Mouse (Mus musculus): ENCODE results near the gene Pa2g4.
"Not testable (repeated sequence)": the region's sequence is repeated elsewhere in the genome, so short reads cannot be mapped to it uniquely, and the experiment has no call there.

Pa2g4 gene

DNA sequence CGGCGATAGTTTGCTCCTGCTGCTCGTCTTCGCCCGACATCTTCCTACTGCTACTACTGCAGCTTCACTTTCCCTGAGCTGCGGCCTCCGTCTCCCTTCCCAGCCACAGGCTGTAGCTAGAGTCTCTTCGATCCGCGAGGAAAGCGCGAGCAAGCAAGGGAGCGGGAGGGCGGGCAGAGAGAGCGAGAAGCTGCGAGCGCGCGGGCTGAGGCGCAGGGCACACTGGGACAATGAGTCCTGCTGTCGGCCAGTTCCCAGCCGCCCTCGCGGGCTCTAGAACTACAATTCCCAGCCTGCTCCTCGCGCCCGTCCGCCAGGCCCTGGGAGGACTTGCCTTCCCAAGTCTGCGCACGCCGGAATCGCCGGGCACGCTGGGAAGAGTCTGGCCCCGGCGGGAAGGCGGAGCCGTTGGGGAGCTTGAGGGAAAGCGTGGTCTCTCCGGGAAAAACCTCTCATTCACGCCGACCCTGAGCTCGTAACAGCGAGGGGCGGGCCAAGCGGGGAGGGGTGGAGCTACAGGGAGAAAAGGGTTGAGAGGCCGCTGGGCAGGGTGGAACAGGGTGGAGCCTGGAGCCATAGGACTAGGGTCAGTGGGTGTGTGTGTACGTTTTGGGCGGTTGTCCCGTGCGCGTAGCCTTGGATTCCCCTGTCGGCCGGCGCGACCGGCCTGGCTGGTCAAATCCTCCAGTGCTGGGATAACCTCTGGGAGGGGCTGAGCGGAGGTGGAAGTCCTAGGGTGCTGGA, at the start of gene Pa2g4:
Gene Pa2g4, minus strand, starts transcription at position 200 of the 744 bp plus-strand sequence.
- peak; percentile 96 for DNase-seq (ENCODE audit: low spot score)

DNA sequence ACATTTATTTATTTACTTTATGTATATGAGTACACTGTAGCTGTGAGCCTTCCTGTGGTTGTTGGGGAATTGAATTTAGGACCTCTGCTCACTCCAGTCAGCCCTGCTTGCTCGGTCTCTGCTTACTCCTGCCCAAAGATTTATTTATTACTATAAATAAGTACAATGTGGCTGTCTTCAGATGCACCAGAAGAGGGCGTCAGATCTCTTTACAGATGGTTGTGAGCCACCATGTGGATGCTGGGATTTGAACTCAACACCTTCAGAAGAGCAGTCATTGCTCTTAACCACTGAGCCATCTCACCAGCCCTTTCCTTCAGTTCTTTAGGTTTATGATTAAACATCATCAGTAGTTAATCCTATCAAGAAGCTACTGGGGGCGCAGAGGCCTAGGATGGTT, 49.1 kb upstream of the Pa2g4 start:
- no peak for DNase-seq (ENCODE audit: low spot score)

DNA sequence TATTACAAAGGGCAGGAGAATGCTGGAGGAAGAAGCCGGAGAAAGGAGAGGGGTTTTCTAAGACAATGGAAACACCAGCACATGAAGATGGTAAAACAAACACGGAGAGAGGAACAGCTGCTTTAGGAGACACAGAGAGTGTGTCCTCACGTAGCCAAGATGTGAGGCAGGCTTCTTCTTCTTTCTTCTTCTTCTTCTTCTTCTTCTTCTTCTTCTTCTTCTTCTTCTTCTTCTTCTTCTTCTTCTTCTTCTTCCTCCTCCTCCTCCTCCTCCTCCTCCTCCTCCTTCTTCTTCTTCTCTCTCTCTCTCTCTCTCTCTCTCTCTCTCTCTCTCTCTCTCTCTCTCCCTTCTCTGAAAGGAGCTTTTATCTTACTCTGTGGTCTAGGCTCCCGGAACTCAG, 48.0 kb upstream of the Pa2g4 start:
- not testable (repeated sequence) for DNase-seq (ENCODE audit: low spot score)

DNA sequence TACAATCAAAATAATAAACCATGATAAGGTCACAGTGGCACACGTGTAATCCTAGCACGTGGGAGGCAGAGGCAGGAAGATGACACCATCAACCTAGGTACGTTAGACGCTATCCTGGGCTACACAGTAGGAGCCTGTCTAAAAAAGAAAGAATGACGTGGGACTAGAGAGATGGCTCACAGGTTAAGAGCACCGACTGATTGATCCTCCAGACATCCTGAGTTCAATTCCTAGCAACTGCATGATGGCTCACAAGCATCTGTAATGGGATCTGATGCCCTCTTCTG, 47.3 kb upstream of the Pa2g4 start:
- no peak for DNase-seq (ENCODE audit: low spot score)

DNA sequence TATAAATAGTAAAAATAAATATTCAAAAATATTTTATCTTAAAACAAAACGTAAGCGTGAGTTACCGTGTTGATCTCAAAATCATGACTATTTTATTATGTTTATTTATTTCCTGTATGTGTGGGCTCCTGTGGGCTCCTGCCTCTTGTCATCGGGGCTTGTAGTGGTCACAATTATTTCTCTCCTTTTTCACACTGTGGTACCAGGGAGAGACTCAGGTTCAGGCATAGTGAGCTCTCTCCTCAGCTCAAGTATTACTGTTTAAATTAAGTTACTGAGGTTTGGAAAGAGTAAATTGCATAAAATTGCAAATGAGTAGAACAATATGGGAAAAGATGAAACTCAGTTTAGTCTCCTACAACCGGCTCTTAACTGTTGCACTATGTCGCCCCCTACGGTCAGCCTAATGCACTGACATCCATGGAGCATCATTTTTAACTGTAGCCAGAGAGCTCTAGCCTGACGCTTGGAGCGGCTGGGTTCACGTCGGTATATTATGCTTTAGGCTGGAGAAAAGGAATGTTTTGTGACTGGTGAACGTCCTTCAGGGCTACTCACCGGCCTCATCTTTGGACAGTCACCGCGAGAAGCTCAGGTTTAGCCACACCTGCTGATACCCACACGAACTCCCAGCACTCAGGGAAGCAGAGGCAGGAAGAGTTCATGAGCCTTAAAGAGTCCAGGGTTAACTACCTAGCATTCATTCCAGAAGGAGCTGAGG, 46.8 kb upstream of the Pa2g4 start:
- peak; percentile 87 for DNase-seq (ENCODE audit: low spot score)

DNA sequence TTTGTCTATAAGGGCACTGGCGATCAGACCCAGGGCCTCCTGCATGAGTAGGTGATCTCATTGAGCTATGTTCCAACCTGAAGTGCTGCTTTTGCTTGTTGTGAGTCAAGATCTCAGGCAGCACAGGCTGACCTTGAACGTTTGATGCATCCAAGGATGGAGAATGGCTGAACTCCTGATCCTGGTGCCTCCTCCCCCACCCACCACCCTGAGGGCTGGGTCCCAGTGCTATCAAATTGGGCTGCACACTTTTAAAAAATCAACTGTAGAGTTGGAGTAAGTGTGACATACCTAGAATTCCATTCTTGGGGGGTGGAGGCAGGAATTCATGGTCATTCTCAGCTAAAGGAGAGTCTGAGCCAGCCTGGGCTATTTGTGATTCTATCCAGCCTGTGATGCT, 40.7 kb upstream of the Pa2g4 start:
- no peak for DNase-seq (ENCODE audit: low spot score)

DNA sequence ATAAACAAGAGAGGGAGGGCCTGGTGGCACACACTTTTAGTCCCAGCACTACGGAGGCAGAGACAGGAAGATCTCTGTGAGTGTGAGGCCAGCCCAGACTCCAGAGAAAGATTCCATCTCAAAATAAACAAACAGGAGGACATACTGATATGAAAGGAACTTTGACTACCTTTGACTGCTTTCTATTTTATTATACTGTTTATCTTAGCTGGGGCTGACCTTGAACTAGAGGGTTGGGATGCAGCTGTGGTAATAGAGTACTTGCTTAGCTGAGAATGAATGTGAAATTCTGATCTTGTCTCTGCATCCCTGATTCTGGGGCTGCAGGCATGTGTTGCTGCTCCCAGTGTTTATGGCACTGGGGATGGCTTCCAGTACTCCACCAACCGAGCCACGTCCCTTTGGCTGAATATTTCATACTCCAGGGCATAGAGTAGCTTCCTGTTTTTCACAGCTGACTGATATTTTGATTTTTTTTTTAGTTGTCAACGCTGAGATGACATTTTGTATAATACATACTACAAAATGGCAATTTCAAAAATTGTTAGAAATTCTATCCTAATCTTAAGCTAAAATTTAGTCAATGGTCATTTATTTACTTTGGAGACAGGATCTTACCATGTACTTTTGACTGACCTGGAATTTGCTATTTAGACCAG, 36.8 kb upstream of the Pa2g4 start:
- DNase-seq (ENCODE audit: low spot score) = no peak

DNA sequence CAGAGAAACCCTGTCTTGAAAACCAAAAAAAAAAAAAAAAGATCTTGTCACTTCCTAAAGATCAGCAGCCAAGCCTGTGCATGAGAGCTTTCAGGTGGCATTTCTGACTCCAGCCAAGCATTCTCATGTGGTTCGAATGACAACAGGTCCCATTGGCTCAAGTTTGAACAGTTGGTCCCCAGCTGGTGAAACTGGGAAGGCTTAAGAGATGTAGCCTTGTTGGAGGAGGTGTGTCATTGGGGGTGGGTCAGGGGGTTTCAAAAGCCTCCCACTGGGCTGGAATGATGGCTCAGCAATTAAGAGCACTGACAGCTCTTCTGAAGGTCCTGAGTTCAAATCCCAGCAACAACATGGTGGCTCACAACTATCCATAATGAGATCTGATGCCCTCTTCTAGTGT, 35.7 kb upstream of the Pa2g4 start:
- DNase-seq (ENCODE audit: low spot score) = no peak

DNA sequence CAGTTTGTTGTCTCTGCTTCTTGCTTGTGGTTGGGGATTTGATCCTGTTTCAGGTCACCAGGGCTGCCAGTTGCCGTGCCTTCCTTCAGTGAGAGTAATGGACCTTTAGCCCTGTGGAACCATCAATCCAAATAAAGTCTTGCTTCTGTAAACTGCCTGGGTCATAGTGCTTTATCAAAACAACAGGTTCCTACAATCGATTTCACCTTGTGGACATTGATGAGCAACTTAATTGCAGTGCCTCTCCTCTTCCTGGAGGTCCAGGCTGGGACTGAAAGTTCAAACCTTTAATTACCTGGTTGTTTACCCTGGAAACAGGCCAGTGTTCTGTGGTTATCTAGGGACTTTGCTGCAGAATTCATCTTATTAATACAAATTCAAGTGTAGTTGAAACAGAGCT, 32.7 kb upstream of the Pa2g4 start:
- DNase-seq (ENCODE audit: low spot score) = no peak

DNA sequence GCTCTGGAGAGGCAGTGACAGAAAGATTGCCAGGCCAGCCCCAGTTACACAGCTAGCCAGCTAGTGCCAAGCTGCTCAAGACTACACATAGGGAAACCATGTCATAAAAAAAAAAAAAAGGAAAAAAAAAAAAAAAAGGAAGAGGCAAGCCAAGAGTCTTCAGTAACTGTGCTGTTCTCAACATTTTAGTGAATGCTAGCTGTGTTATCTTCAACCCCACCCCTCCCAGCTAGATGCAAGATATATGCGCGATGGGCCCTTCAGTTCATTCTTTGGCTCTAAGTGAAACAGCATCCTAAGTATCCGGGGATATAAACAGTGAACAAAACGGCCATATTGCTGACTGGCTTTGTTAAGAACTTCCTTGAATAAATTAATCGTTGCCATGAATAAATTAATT, 27.0 kb upstream of the Pa2g4 start:
- no peak for DNase-seq (ENCODE audit: low spot score)

DNA sequence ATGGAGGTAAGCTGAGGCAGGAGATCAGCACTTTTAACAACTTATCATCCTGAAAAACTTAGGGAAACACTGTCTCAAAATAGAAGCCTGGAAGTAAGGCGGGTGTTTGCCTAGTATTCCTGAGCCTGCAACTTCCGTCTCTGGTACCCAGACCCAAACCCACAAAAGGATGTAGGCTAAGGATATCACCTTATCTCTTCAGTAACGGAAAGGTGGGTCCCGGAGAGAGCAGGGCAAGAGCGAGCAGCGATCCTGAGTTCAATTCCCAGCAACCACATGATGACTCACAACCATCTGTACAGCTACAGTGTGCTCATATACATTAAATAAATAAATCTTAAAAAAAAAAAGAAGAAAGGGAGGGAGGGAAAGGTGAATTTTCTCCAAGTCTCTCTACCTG, 25.6 kb upstream of the Pa2g4 start:
- DNase-seq (ENCODE audit: low spot score) = no peak

DNA sequence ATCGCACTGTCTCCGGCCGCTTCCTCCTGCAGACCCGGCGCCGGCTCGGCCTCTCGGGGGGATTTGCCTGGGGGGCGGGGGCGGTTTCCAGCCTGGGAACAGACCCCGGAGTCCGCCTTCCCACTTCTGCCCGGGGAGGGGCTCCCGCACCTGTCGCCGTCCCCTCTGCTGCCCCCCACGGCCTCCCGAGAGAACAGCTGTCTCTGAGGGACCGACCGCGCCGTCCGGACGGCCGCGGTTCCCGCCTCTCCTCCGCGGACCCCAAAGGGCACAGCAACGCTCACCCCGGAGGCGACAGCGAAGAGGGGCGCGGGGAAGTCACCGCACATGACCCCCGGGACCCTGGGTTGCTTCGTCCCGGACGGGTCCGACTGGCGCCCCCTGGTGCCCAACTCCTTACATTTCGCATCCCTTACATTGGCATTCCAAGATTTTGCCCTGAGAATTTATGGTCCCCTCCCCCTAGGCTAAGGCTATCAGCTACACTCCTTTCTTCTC, 24.5 kb upstream of the Pa2g4 start:
- peak; percentile 84 for DNase-seq (ENCODE audit: low spot score)

DNA sequence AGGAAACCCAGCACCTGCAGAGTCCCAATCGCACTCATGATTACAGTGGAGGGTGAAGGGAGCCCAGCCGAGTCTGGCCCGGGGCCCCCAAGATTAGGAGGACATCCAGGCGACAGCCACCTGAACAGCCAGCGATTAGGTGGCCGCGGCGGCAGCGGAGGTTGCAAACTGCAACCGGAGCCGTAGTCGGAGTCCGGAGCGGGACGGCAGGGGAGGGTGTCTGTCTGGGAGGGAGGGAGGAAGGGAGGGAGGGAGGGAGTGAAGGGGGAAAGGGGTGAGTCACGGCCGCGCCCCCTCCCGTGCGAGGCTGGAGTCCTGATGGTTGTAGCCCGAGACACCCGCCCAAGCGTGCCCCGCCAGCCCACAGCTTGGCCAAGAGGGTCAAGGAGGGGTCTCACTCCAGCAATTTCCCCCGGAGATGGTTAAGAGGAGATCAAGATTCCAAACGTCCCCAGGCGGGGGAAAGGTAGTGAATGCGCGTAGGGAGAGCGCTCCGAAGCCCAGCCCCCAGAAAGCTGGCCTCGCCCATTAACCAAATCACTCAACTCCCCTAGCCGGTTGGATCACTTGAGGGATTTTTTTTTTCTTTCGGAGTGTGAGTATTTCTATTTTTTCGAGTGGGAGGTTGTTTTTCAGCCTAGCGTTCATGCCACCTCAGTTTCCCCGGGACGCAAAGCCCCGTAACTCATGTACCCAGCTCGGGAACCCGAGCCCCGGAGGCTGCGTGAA, 23.8 kb upstream of the Pa2g4 start, which contains the start of gene Erbb3:
Gene Erbb3, minus strand, starts transcription at position 189 of the 729 bp plus-strand sequence.
- peak; percentile 71 for DNase-seq (ENCODE audit: low spot score)

DNA sequence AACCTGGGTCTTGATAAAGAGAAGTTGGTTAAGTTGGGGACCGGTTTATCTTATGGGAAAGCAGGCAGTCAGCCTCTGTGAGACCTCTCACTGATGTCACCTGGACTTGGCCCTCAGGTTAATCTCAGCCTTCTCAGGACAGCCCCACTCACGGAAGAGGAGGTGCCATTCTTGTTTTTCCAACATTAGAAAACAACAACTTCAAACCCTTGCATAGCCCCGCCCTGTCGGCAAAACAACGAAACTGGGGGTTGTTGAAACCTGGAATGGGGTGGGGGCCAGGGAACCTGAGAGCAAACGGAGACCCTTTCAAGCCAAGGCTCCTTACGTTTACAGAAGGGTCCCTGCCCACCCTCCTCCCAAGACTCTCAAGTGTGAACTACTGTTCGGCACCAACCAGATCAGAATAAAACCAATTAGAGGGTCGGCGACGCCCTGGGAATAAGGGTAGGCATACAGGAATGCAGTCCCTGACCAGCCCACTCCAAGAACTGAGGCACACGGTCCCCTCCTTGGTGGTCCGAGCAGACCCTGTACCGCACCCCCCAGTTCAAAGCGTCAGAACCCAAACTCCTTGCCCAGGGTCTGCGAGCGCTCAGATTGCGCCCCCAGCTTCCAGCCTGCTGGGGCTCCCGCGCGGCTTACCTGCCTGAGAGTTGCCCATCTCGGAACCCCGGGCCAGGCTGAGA, 23.1 kb upstream of the Pa2g4 start:
- no peak for DNase-seq (ENCODE audit: low spot score)

DNA sequence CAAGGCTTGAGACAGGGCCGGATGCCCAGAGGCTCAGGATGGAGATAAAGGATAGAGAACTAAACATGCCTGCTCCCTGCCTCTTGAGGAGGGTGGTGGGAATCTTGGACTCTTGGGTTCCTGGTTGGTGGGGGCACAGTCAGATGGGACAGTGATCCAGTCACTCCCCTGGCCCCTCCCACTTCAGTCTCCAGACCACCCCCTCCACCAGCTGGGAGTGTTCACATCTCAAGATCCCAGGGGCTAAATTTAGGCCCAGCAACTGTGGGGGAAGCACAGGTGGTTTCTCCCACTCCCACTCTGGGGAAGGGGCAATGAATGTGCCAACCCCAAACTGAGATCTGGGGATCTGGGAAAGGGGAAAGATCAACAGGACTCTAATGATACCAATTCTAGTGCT, 22.3 kb upstream of the Pa2g4 start:
- no peak for DNase-seq (ENCODE audit: low spot score)

DNA sequence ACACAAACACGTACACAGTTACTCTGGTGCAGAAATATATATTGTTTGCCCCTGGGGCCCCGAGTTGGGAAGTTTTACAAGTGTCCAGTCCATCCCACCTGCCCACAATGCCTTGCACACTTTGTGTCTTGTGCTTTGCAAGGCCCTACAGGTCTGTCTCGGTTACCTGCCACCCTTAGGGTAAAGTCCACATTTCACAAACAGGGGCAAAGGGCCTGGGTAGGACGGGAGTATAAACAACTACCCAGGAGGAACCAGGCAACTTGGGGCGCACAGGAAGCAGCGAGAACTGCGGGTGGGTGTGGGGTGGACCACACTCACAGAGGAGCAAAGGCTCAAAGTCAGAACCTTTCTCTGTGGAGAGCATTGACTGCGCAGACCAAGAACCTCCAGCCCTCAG, 21.9 kb upstream of the Pa2g4 start:
- no peak for DNase-seq (ENCODE audit: low spot score)

DNA sequence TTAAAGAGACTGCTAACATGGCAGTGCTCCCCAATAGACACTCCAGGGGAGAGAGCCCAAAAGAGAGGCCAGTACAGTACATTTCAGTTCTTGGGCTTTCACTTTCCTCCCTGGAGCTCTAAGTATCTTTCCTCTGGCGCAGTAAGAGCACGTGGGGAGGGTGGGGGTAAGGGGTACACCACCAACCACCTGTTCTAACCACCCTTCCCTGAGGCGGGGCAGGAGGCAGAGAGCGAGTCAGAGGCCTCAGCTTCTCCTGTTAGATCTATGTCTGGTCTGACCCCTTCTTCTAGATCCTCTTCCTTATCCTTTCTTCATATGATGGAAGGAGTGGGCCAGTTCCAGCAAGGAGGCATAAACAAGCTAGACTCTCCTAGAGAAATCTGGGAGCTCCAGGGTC, 21.3 kb upstream of the Pa2g4 start:
- no peak for DNase-seq (ENCODE audit: low spot score)

DNA sequence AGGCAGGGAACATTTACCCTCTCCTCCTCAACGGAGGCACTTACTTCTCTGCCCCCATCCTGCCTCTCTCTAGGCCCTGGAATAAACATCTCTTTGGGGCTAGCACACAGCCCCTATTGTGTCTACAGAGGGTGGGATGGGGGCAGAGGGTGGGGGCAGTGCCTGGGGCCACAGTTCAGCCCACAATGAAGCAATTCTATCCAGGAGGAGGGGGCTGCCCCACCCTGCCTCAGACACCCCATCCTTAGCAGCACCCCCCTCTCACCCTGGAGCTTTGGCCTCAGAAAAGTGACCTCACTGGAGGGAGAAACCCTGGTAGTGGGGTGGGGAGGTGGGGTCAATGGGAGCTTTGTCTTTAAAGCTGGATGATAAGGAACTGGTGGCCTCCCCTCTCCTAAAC, 20.8 kb upstream of the Pa2g4 start:
- DNase-seq (ENCODE audit: low spot score) = no peak

DNA sequence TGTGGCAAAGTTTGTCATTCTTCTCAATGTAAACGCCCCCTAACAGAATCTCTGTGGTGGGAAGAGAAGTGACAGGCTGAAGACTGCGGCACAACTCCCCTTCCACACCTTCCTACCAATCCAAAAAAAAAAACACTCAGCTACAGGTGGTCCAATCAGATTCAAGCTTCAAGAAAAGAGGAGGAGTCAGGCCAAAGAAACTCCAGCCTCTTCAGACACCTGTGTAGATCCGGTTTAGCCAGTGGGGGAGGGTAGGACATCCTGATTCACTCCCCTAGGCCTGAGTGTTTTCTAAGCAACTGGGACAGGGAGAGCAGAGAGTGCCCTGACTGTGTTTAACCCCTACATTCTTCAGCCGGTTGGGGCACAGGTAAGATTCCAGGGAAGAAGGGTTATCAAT, 18.6 kb upstream of the Pa2g4 start:
- no peak for DNase-seq (ENCODE audit: low spot score)

DNA sequence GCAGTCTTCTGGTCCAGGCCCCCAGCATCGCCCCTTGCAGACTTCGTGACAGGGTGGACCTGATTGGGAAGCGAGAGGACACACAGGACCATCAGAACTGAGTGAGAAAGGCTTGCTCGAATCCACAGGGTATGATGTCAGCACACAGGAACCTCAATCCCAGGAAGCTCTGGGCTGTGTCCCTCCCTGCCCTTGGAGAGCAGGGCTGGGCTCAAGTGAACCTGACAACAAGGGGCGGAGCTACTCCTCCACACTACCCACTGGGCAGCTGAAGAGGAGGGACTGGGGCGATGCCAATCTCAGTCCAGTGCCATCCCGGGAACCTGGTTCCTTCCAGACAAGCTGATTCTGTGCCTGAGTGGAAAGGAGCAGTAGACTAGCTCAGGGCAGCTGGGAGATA, 17.9 kb upstream of the Pa2g4 start:
- peak; percentile 62 for DNase-seq (ENCODE audit: low spot score)

DNA sequence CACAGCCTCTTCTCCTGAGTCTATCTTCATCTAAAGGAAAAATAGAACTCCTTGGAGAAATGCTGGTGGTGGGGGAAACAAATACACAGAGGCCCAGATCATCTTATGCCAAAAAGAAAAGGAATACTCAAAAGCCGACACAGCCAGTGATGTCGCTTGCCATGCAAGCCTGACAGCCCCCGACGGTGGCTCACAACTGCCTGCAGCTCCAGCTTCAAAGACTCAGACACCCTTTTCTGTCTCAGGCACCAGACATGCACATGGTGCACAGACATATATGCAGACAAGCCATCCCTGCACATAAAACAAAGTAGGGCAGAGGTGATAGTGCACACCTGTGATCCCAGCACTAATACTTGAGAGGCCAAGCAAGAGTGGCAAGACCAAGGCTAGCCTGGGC, 13.9 kb upstream of the Pa2g4 start:
- no peak for DNase-seq (ENCODE audit: low spot score)

DNA sequence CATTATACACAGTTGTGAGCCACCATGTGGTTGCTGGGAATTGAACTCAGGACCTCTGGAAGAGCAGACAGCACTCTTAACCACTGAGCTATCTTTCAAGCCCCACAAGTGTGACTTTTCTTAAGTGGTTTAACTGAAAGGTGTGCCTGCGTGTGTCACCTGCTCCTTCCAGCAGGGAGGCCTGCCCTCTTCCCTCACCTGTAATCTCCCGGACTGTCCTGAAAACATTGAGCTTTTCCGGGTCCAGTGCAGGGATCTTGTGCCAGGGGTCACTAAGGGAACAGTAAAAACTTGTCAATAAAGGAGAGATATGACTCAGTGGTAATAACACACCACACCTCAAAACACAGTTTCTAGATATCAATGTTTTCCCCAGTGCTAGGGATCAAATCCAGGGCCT, 13.5 kb upstream of the Pa2g4 start:
- no peak for DNase-seq (ENCODE audit: low spot score)
